Mouse (Mus musculus): ENCODE data around the gene Scaf11. TPM values are rescaled to one million over a fixed set of nuclear protein-coding genes. Genes with fewer than 3 reads are reported as not detected.
"Not testable (repeated sequence)": the region's sequence is repeated elsewhere in the genome, so short reads cannot be mapped to it uniquely, and the experiment has no call there.

The Scaf11 gene
- 89.9 and 92.5 TPM in 2 replicates for polyA plus RNA-seq (2016; fragmentation: Nextera tagmentation; extraction: Ambion mirVana)

- H3K36me3 ChIP-seq, result no peaks in the 10 kb centered on the region
- 1% methylated on average over 86 of the region's 96 CpGs for WGBS
- H3K4me1 ChIP-seq, result peaks cover 18% of the 10 kb centered on the region
- H3K27me3 ChIP-seq, result no peaks in the 10 kb centered on the region
- H3K9me3 ChIP-seq, result no peaks in the 10 kb centered on the region
- H3K9ac ChIP-seq (replicated peaks), result peak within 1 kb of the TSS; percentile 92
- H3K4me2 ChIP-seq (replicated peaks), result peak within 1 kb of the TSS; percentile 79
- H3K27ac ChIP-seq (replicated peaks), result peak within 1 kb of the TSS; percentile 98
- H3K4me3 ChIP-seq, result peak within 1 kb of the TSS; percentile 93
- ATAC-seq (ENCODE audit: low FRiP score, low read depth), result peak; percentile 94
These were observed at the start of gene Scaf11 for GRCm38 (mm10) chr15:96460730-96461540. TSS of gene Scaf11 (minus strand) at chr15:96460843.

DNA sequence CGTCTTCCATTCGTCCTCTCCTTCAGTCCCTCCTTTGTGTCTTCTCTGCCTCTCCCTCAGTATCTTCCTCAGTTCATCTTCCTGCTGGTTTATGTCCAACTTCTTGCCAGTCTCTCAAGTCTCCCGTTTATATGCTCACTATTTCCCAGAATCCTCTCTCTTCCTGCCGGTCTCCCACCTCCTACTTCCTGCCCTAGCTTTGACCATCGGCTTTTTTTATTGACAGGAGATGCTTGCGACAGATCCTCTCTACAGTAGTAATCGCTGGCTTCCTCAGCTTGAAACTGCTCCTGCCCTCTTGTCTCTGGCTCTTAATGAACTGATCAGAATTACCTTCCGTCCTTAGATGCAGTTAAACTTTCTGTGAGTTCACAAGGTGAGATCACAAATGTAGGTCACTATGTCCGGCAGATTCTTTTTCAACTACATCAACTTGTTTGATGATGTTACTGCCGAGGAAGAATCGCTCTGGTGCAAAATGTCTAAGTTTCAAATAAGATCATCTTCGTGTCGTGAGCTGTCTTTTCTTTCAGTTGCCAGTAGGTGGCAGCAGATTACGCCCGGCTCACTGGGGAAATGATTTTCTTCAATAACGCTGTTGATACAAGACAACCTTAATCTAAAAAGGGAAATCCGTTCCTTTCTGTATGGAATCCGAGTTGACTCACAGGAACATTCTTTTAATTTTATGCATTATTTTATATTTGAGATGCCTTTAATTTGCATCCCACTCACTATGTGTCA is 46.6 kb upstream of the Scaf11 start:
- Histone ChIP-seq H3K9me3 (peaks cover 17% of the 10 kb centered on the region; the same call in 1 of the 2 replicates), H3K9ac (replicated peaks) (no peak overlapping the region), H3K4me3 (no peak overlapping the region), H3K27me3 (0 out of 2 replicates have a peak, but pooled peaks cover 5% of the 10 kb centered on the region), H3K4me1 (no peaks in the 10 kb centered on the region), H3K27ac (replicated peaks) (no peak overlapping the region), H3K4me2 (replicated peaks) (no peak overlapping the region), H3K36me3 (no peaks in the 10 kb centered on the region)
- ATAC-seq (ENCODE audit: low FRiP score, low read depth), result no peak
- 53% methylated on average over 18 of the region's 18 CpGs for WGBS

GRCm38 (mm10) chr15:96497646-96498045 is 37.0 kb upstream of the Scaf11 start:
- H3K36me3 ChIP-seq, result no peaks in the 10 kb centered on the region
- no peaks in the 10 kb centered on the region for H3K4me1 ChIP-seq
- H3K9me3 ChIP-seq, result peaks cover 3% of the 10 kb centered on the region; the same call in 1 of the 2 replicates
- no peak overlapping the region for H3K27ac ChIP-seq (replicated peaks)
- no peak overlapping the region for H3K4me3 ChIP-seq
- H3K27me3 ChIP-seq, result no peaks in the 10 kb centered on the region
- no peak for ATAC-seq (ENCODE audit: low FRiP score, low read depth)
- H3K4me2 ChIP-seq (replicated peaks), result no peak overlapping the region
- 95% methylated on average over 7 of the region's 7 CpGs for WGBS
- no peak overlapping the region for H3K9ac ChIP-seq (replicated peaks)

- WGBS, result 82% methylated on average over 6 of the region's 6 CpGs
- no peak overlapping the region for H3K9ac ChIP-seq (replicated peaks)
- H3K4me1 ChIP-seq, result peaks cover 10% of the 10 kb centered on the region; the same call in 1 of the 2 replicates
- H3K9me3 ChIP-seq, result no peaks in the 10 kb centered on the region
- no peak for ATAC-seq (ENCODE audit: low FRiP score, low read depth)
- H3K36me3 ChIP-seq, result no peaks in the 10 kb centered on the region
- H3K27ac ChIP-seq (replicated peaks), result no peak overlapping the region
- H3K4me3 ChIP-seq, result no peak overlapping the region
- H3K27me3 ChIP-seq, result no peaks in the 10 kb centered on the region
- H3K4me2 ChIP-seq (replicated peaks), result no peak overlapping the region
These were observed 33.6 kb upstream of the Scaf11 start for GRCm38 (mm10) chr15:96494279-96494678.

- no peak overlapping the region for H3K9ac ChIP-seq (replicated peaks)
- H3K9me3 ChIP-seq, result no peaks in the 10 kb centered on the region
- H3K36me3 ChIP-seq, result no peaks in the 10 kb centered on the region
- no peaks in the 10 kb centered on the region for H3K27me3 ChIP-seq
- H3K4me3 ChIP-seq, result no peak overlapping the region
- no peak overlapping the region for H3K4me2 ChIP-seq (replicated peaks)
- WGBS, result 82% methylated on average over 5 of the region's 5 CpGs
- no peak for ATAC-seq (ENCODE audit: low FRiP score, low read depth)
- H3K4me1 ChIP-seq, result peaks cover 13% of the 10 kb centered on the region; the same call in 1 of the 2 replicates
- H3K27ac ChIP-seq (replicated peaks), result no peak overlapping the region
These were observed 32.9 kb upstream of the Scaf11 start for GRCm38 (mm10) chr15:96493573-96493972.

GRCm38 (mm10) chr15:96492919-96493318 is 32.3 kb upstream of the Scaf11 start:
- H3K27ac ChIP-seq (replicated peaks); H3K27me3 ChIP-seq; H3K9ac ChIP-seq (replicated peaks); ATAC-seq (ENCODE audit: low FRiP score, low read depth); H3K36me3 ChIP-seq; H3K4me3 ChIP-seq; H3K4me2 ChIP-seq (replicated peaks); H3K9me3 ChIP-seq: not testable (repeated sequence)
- WGBS, result 90% methylated on average over 4 of the region's 4 CpGs
- H3K4me1 ChIP-seq, result peaks cover 13% of the 10 kb centered on the region; the same call in 1 of the 2 replicates

GRCm38 (mm10) chr15:96491861-96492641 is 31.4 kb upstream of the Scaf11 start:
- Histone ChIP-seq H3K27me3 (no peaks in the 10 kb centered on the region), H3K9me3 (no peaks in the 10 kb centered on the region), H3K9ac (replicated peaks) (no peak overlapping the region), H3K27ac (replicated peaks) (peak overlapping the region; percentile 4), H3K4me3 (no peak overlapping the region), H3K4me2 (replicated peaks) (no peak overlapping the region), H3K4me1 (peaks cover 13% of the 10 kb centered on the region; the same call in 1 of the 2 replicates), H3K36me3 (no peaks in the 10 kb centered on the region)
- no peak for ATAC-seq (ENCODE audit: low FRiP score, low read depth)
- 41% methylated on average over 13 of the region's 13 CpGs for WGBS

DNA sequence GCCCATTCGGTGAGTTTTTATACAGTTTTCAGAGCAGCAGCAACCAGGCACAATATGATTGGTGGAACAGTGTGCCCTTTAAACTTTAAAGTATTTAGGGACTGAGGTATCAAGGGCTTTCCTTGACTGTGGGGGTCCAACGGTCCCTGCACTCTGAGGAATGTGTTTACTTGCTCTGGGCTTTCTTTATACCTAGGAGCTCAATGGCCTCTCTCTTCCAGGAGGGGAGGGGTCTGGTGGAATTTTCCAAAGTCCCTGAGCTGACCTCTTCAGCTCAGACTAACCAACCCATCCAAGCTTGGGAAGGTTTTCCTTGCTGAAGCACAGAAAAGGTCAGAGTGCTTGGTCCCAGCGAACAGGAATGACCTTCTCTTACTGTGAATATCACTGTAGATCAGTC is 30.8 kb upstream of the Scaf11 start:
- no peak overlapping the region for H3K4me3 ChIP-seq
- ATAC-seq (ENCODE audit: low FRiP score, low read depth), result no peak
- peaks cover 13% of the 10 kb centered on the region; the same call in 1 of the 2 replicates for H3K4me1 ChIP-seq
- H3K9ac ChIP-seq (replicated peaks), result no peak overlapping the region
- H3K27ac ChIP-seq (replicated peaks), result no peak overlapping the region
- WGBS, result 36% methylated on average over 3 of the region's 3 CpGs
- no peaks in the 10 kb centered on the region for H3K27me3 ChIP-seq
- H3K9me3 ChIP-seq, result no peaks in the 10 kb centered on the region
- no peak overlapping the region for H3K4me2 ChIP-seq (replicated peaks)
- H3K36me3 ChIP-seq, result no peaks in the 10 kb centered on the region

DNA sequence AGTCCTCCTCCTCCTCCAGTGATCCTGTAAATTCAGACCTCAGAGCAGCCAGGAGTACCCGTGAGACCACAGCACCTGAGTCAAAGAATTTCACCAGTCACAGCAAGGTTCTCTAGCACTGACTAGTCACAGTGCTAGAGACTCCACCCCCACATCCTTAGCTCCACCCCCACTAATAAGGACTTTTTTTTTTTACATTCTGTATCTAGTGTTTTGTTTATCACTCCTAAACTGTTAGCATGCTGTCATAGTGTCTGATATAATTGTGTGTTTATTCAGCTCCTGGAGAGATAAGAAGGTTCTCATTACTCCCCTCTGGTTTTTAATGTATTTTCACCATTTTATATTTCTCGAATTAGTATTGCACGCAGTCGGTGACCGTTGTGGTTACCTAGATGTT is 29.5 kb upstream of the Scaf11 start:
- no peak overlapping the region for H3K27ac ChIP-seq (replicated peaks)
- peaks cover 13% of the 10 kb centered on the region; the same call in 1 of the 2 replicates for H3K4me1 ChIP-seq
- no peak overlapping the region for H3K4me2 ChIP-seq (replicated peaks)
- H3K4me3 ChIP-seq, result no peak overlapping the region
- no peaks in the 10 kb centered on the region for H3K36me3 ChIP-seq
- WGBS, result 80% methylated on average over 5 of the region's 5 CpGs
- no peaks in the 10 kb centered on the region for H3K9me3 ChIP-seq
- no peaks in the 10 kb centered on the region for H3K27me3 ChIP-seq
- H3K9ac ChIP-seq (replicated peaks), result no peak overlapping the region
- ATAC-seq (ENCODE audit: low FRiP score, low read depth), result no peak

GRCm38 (mm10) chr15:96488941-96489786 is 28.5 kb upstream of the Scaf11 start:
- H3K4me3 ChIP-seq, result no peak overlapping the region
- WGBS, result 26% methylated on average over 20 of the region's 20 CpGs

More at GRCm38 (mm10) chr15:96488941-96489786, 28.5 kb upstream of the Scaf11 start:
- Histone ChIP-seq H3K4me1 (peaks cover 13% of the 10 kb centered on the region; the same call in 1 of the 2 replicates), H3K36me3 (no peaks in the 10 kb centered on the region), H3K4me2 (replicated peaks) (peak overlapping the region; percentile 36), H3K9me3 (no peaks in the 10 kb centered on the region), H3K9ac (replicated peaks) (no peak overlapping the region), H3K27ac (replicated peaks) (no peak overlapping the region), H3K27me3 (no peaks in the 10 kb centered on the region)
- ATAC-seq (ENCODE audit: low FRiP score, low read depth), result peak; percentile 69; the same call in 1 of the 2 replicates
